Mouse (Mus musculus) left cerebral cortex, adult 8-10 months (tissue): Measurements from ENCODE around the gene Adamts12. TPM values are rescaled to one million over a fixed set of nuclear protein-coding genes. Genes with fewer than 3 reads are reported as not detected.

Source experiments
- total RNA-seq, 4 experiments: library from RNA; stranded (reverse); gene quantifications; 2 replicates each; pipeline ENCODE4 v1.2.4; 2022

Gene Adamts12
- total RNA-seq, 4 experiments from 2014 or later = 0.23 to 0.39 (median 0.25) TPM

Other genes with a start within 250 kb of the Adamts12 start
- under 1 TPM in 1 of 4 experiments, not detected in 3; 0.27 TPM for gene C1qtnf3, start 112.5 kb upstream of the Adamts12 start, total RNA-seq
- gene Amacr, start 83.0 kb upstream of the Adamts12 start, total RNA-seq = 10 to 100 TPM in 2 of 4 experiments, 1 to 10 TPM in 2; 8.9 to 14.0 (median 11.3) TPM
- not detected for gene Slc45a2, start 64.1 kb upstream of the Adamts12 start, total RNA-seq
- 1 to 10 TPM; 1.8 to 3.2 (median 2.4) TPM for gene Rxfp3, start 26.8 kb upstream of the Adamts12 start, total RNA-seq